Mouse (Mus musculus) neural tube, embryonic 13.5 days (tissue): ENCODE measurements around the gene Galk1. TPM values are rescaled to one million over a fixed set of nuclear protein-coding genes. Genes with fewer than 3 reads are reported as not detected.

Experiments used
- ATAC-seq: fragments of 200-750 bp; cut with Nextera tagmentation; 2 replicates; pipeline ENCODE4 v1.8.0; 2017; ENCODE audit warnings: low read depth, mild to moderate bottlenecking, moderate TSS enrichment, moderate library complexity
- H3K27ac ChIP-seq: fragments of 300-500 bp; sonication (generic); replicated peaks from 2 replicates; pipeline ENCODE4 v1.5.1; 2015; ENCODE audit warnings: moderate library complexity, mild to moderate bottlenecking, inconsistent platforms
- H3K27me3 ChIP-seq: fragments of 300-500 bp; sonication (generic); 2 replicates; pipeline ENCODE4 v1.6.1; 2015; ENCODE audit warnings: mild to moderate bottlenecking, inconsistent platforms
- H3K36me3 ChIP-seq: fragments of 300-500 bp; sonication (generic); 2 replicates; pipeline ENCODE4 v1.6.1; 2015; ENCODE audit warnings: mild to moderate bottlenecking, inconsistent platforms
- H3K4me1 ChIP-seq: fragments of 300-500 bp; sonication (generic); replicated peaks from 2 replicates; pipeline ENCODE4 v1.6.1; 2015; ENCODE audit warnings: inconsistent platforms
- H3K4me2 ChIP-seq: fragments of 300-500 bp; sonication (generic); 2 replicates; pipeline ENCODE4 v1.6.1; 2015; ENCODE audit warnings: inconsistent platforms, mild to moderate bottlenecking, moderate library complexity
- H3K4me3 ChIP-seq: fragments of 300-500 bp; sonication (generic); 2 replicates; pipeline ENCODE4 v1.5.1; 2015; ENCODE audit warnings: mild to moderate bottlenecking, inconsistent platforms
- H3K9ac ChIP-seq: fragments of 300-500 bp; sonication (generic); 2 replicates; pipeline ENCODE4 v1.6.1; 2015; ENCODE audit warnings: moderate library complexity, mild to moderate bottlenecking, inconsistent platforms
- H3K9me3 ChIP-seq: fragments of 300-500 bp; sonication (generic); 2 replicates; pipeline ENCODE4 v1.6.1; 2016; ENCODE audit warnings: inconsistent platforms
- WGBS: fragments of 180-500 bp; shearing (Covaris S2); methylation state at CpG from one replicate; pipeline ENCODE4 v1.1.7; 2015; 5-methylcytosine and 5-hydroxymethylcytosine counted together
- polyA plus RNA-seq: library from polyadenylated mRNA; unstranded; fragments of >200 nt; fragmentation: Nextera tagmentation; extraction: Ambion mirVana; gene quantifications from 2 replicates; pipeline ENCODE4 v1.2.1, GENCODE M21; 2015

Galk1 gene
- polyA plus RNA-seq, 1 experiment from 2014 or later = 73.9 TPM

DNA sequence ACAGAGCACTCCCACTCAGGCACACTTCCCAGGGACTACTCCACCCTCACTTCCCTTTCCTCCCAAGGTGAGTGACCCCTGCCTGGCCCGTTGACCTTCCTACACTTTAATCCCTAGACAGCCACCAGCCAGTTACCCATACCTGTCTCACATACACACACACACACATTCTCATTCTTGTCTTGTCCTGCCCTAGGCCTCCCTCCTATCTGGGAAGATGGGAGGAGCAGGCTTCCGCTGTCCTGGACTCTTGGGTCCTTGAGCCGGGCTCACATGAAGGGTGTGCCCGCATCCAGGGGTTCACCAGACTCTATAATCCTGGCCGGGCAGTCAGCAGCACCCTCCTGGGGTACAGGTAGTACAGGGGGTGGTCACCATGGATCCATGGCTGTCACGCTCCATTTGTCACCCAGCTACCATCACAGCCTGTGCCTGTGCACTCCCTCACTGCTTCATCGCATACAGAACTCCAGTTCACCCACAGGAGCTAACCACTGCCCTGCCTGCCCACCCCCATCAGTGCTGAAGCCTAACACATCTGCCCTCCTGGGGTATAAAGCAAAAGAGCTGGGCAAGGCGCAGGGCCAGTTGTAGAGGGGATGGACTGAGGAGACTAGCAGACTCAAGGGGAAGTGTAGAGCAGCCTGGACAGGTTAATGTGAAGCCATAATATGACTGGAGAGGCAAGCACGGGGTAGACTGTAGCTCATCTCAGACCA is 6.7 kb downstream of the Galk1 start:
- Histone ChIP-seq H3K4me1 (peaks cover 17% of the 10 kb centered on the region), H3K4me2 (peak overlapping the region; percentile 59), H3K27me3 (no peaks in the 10 kb centered on the region), H3K9me3 (no peaks in the 10 kb centered on the region), H3K4me3 (no peak overlapping the region), H3K9ac (peak overlapping the region; percentile 64; the same call in 1 of the 2 replicates), H3K27ac (no peak overlapping the region), H3K36me3 (peaks cover 14% of the 10 kb centered on the region; the same call in 1 of the 2 replicates)
- WGBS = 71% methylated on average over 9 of the region's 9 CpGs
- peak; percentile 5; the same call in 1 of the 2 replicates for ATAC-seq

- Histone ChIP-seq H3K9ac (peak overlapping the region; percentile 64), H3K4me2 (peak overlapping the region; percentile 59), H3K4me1 (peaks cover 18% of the 10 kb centered on the region), H3K9me3 (no peaks in the 10 kb centered on the region), H3K27ac (peak overlapping the region; percentile 28; the same call in 1 of the 2 replicates), H3K36me3 (peaks cover 14% of the 10 kb centered on the region; the same call in 1 of the 2 replicates), H3K27me3 (peaks cover 3% of the 10 kb centered on the region; the same call in 1 of the 2 replicates), H3K4me3 (peak overlapping the region; percentile 31)
- 6% methylated on average over 53 of the region's 54 CpGs for WGBS
- ATAC-seq = peak; percentile 55
These were observed 7.4 kb downstream of the Galk1 start for GRCm38 (mm10) chr11:116004840-116005700.

- 0 out of 2 replicates have a peak overlapping the region, but pooled peaks have one; percentile 23 for H3K27ac ChIP-seq
- H3K4me3 ChIP-seq = peak overlapping the region; percentile 31
- peaks cover 7% of the 10 kb centered on the region for H3K27me3 ChIP-seq
- H3K9me3 ChIP-seq = no peaks in the 10 kb centered on the region
- H3K36me3 ChIP-seq = peaks cover 14% of the 10 kb centered on the region; the same call in 1 of the 2 replicates
- H3K4me1 ChIP-seq = peaks cover 23% of the 10 kb centered on the region
- 33% methylated on average over 8 of the region's 8 CpGs for WGBS
- peak overlapping the region; percentile 59 for H3K4me2 ChIP-seq
- peak overlapping the region; percentile 64 for H3K9ac ChIP-seq
- no peak for ATAC-seq
These were observed 8.2 kb downstream of the Galk1 start for GRCm38 (mm10) chr11:116004186-116004823.

- H3K9me3 ChIP-seq = no peaks in the 10 kb centered on the region
- no peak overlapping the region for H3K9ac ChIP-seq
- H3K4me2 ChIP-seq = no peak overlapping the region
- peaks cover 7% of the 10 kb centered on the region for H3K27me3 ChIP-seq
- peaks cover 23% of the 10 kb centered on the region for H3K4me1 ChIP-seq
- H3K27ac ChIP-seq = no peak overlapping the region
- 0 out of 2 replicates have a peak, but pooled peaks cover 8% of the 10 kb centered on the region for H3K36me3 ChIP-seq
- ATAC-seq = no peak
- 88% methylated on average over 3 of the region's 3 CpGs for WGBS
- no peak overlapping the region for H3K4me3 ChIP-seq
These were observed 9.6 kb downstream of the Galk1 start for GRCm38 (mm10) chr11:116002894-116003293.

GRCm38 (mm10) chr11:116001725-116002124 is 10.8 kb downstream of the Galk1 start:
- peaks cover 7% of the 10 kb centered on the region for H3K27me3 ChIP-seq
- H3K4me2 ChIP-seq = no peak overlapping the region
- no peak overlapping the region for H3K9ac ChIP-seq
- peaks cover 23% of the 10 kb centered on the region for H3K4me1 ChIP-seq
- H3K36me3 ChIP-seq = no peaks in the 10 kb centered on the region
- 72% methylated on average over 6 of the region's 6 CpGs for WGBS
- no peaks in the 10 kb centered on the region for H3K9me3 ChIP-seq
- H3K4me3 ChIP-seq = no peak overlapping the region
- ATAC-seq = no peak
- H3K27ac ChIP-seq = no peak overlapping the region

GRCm38 (mm10) chr11:116000607-116001006 is 11.9 kb downstream of the Galk1 start:
- Histone ChIP-seq H3K9ac (no peak overlapping the region), H3K27ac (no peak overlapping the region), H3K4me1 (peaks cover 18% of the 10 kb centered on the region), H3K9me3 (no peaks in the 10 kb centered on the region), H3K4me3 (no peak overlapping the region), H3K36me3 (no peaks in the 10 kb centered on the region), H3K4me2 (no peak overlapping the region), H3K27me3 (peaks cover 7% of the 10 kb centered on the region)
- ATAC-seq = no peak
- 34% methylated on average over 10 of the region's 10 CpGs for WGBS

DNA sequence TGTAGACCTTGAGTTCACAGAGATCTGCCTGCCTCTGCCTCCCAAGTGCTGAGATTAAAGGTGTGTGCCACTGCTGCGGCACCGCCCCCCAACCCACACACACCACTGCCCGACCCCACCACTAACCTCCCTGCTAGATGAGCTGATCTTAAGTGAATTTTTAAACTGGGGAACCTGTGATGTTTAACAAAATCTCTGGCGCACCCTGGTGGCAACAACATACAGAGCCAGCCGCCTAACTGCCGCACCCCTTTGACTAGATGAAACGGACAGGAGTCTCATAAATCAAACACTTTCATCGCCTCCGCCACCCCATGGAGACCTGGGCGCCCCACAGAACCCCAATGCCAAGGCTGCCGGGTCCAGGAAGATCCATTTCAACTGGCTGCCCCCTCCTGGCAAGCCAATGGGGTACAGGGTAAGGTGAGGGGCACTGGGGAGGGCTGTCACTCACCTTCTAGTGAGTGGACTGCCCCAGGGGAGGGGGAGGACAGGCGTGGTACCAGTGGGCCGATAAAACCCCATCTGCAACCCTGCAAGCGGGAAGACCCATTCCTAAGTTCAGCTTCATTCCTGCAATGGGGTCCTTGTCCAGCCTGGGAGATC is 12.9 kb downstream of the Galk1 start:
- ATAC-seq = no peak
- peak overlapping the region; percentile 26; the same call in 1 of the 2 replicates for H3K4me2 ChIP-seq

DNA sequence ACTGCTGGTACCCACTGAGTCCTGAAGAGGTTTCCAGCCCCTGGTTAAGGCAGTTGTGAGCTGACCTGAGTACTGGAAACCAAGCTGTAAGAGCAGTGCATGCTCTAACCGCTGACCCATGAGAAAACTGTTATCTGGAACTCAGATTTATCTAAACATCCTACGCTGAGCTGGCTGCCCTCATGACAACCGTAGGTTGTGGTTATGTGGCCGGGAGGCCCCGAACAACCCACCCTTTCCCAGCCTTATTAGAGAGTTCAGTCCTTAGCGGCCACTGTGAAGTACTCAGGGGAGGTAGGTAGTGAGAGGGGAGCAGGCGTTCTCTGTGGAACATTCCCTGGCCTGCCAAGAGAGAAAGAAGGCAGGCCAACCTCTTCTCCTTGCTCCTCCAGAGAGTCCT is 13.5 kb downstream of the Galk1 start:
- no peak overlapping the region for H3K4me3 ChIP-seq

More for the DNA sequence above, 12.9 kb downstream of the Galk1 start:
- Histone ChIP-seq H3K9me3 (no peaks in the 10 kb centered on the region), H3K4me1 (peaks cover 8% of the 10 kb centered on the region), H3K27me3 (peaks cover 7% of the 10 kb centered on the region), H3K36me3 (no peaks in the 10 kb centered on the region), H3K9ac (peak overlapping the region; percentile 34; the same call in 1 of the 2 replicates), H3K27ac (no peak overlapping the region), H3K4me3 (no peak overlapping the region)
- WGBS = 16% methylated on average over 14 of the region's 14 CpGs

DNA sequence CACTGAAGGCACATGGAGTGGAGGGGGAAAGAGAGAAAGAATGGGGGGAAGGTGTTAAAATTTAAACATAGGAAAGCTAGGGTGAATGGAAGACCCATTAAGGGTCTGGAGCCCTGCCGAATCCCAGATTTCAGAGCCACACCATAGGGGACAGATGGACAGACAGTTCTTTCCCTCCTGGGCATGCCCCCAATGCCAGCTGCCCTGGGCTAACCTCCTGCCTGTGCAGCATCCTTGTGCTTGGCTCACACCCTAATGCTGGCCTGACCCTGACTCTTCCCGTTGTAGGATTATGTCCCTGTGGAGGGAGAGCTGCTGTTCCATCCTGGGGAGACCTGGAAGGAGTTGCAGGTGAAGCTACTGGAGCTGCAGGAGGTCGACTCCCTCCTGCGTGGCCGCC is 14.9 kb downstream of the Galk1 start:
- 76% methylated on average over 5 of the region's 5 CpGs for WGBS
- no peak overlapping the region for H3K4me2 ChIP-seq

More for the DNA sequence above, 13.5 kb downstream of the Galk1 start:
- Histone ChIP-seq H3K27ac (no peak overlapping the region), H3K27me3 (peaks cover 7% of the 10 kb centered on the region), H3K9ac (no peak overlapping the region), H3K36me3 (no peaks in the 10 kb centered on the region), H3K4me1 (peaks cover 5% of the 10 kb centered on the region), H3K4me2 (no peak overlapping the region), H3K9me3 (no peaks in the 10 kb centered on the region)
- 84% methylated on average over 7 of the region's 7 CpGs for WGBS
- ATAC-seq = no peak

GRCm38 (mm10) chr11:115997047-115997446 is 15.5 kb downstream of the Galk1 start:
- Histone ChIP-seq H3K27me3 (peaks cover 11% of the 10 kb centered on the region), H3K4me1 (peaks cover 5% of the 10 kb centered on the region), H3K4me2 (no peak overlapping the region), H3K4me3 (no peak overlapping the region), H3K9me3 (no peaks in the 10 kb centered on the region), H3K9ac (no peak overlapping the region), H3K27ac (no peak overlapping the region), H3K36me3 (no peaks in the 10 kb centered on the region)
- 77% methylated on average over 4 of the region's 4 CpGs for WGBS
- no peak for ATAC-seq

More for the DNA sequence above, 14.9 kb downstream of the Galk1 start:
- Histone ChIP-seq H3K9ac (no peak overlapping the region), H3K4me1 (peaks cover 5% of the 10 kb centered on the region), H3K27me3 (peaks cover 11% of the 10 kb centered on the region), H3K36me3 (no peaks in the 10 kb centered on the region), H3K9me3 (no peaks in the 10 kb centered on the region), H3K4me3 (no peak overlapping the region), H3K27ac (no peak overlapping the region)
- no peak for ATAC-seq

GRCm38 (mm10) chr11:115995256-115995655 is 17.3 kb downstream of the Galk1 start:
- H3K27ac ChIP-seq = no peak overlapping the region
- H3K9ac ChIP-seq = no peak overlapping the region
- no peak overlapping the region for H3K4me2 ChIP-seq
- WGBS = 92% methylated on average over 3 of the region's 3 CpGs
- no peak for ATAC-seq
- peaks cover 5% of the 10 kb centered on the region for H3K4me1 ChIP-seq
- peaks cover 9% of the 10 kb centered on the region for H3K27me3 ChIP-seq
- no peak overlapping the region for H3K4me3 ChIP-seq
- H3K36me3 ChIP-seq = no peaks in the 10 kb centered on the region
- H3K9me3 ChIP-seq = no peaks in the 10 kb centered on the region
